Mouse (Mus musculus): ENCODE measurements around the gene Rnf220. TPM values are rescaled to one million over a fixed set of nuclear protein-coding genes. Genes with fewer than 3 reads are reported as not detected.

Gene Rnf220
- polyA plus RNA-seq, 1 experiment from 2014 or later = 41.5 TPM

- H3K9ac ChIP-seq (ENCODE audit: low read length) = no peak overlapping the region
- no peaks in the 10 kb centered on the region for H3K4me1 ChIP-seq (ENCODE audit: control insufficient read depth, insufficient read depth, low read length)
- no peak overlapping the region for H3K27ac ChIP-seq (ENCODE audit: low read length)
- H3K4me2 ChIP-seq (ENCODE audit: low read depth, low read length) = no peak overlapping the region
- ATAC-seq (replicated peaks; ENCODE audit: extremely low read depth, insufficient read depth, low FRiP score) = no peak
- peaks cover 5% of the 10 kb centered on the region; the same call in 1 of the 2 replicates for H3K27me3 ChIP-seq (ENCODE audit: control insufficient read depth, insufficient read depth, low read length)
- no peaks in the 10 kb centered on the region for H3K9me3 ChIP-seq (replicated peaks; ENCODE audit: control insufficient read depth, low read length)
- H3K36me3 ChIP-seq (ENCODE audit: control insufficient read depth, insufficient read depth) = no peaks in the 10 kb centered on the region
- 25% methylated on average over 14 of the region's 14 CpGs for WGBS
- H3K4me3 ChIP-seq (ENCODE audit: low read length) = no peak overlapping the region
Measured at GRCm38 (mm10) chr4:117436995-117437660, 59.7 kb downstream of the Rnf220 start.

GRCm38 (mm10) chr4:117434336-117434735, 62.5 kb downstream of the Rnf220 start:
- no peaks in the 10 kb centered on the region for H3K4me1 ChIP-seq (ENCODE audit: control insufficient read depth, insufficient read depth, low read length)
- WGBS = 81% methylated on average over 8 of the region's 8 CpGs
- no peaks in the 10 kb centered on the region for H3K36me3 ChIP-seq (ENCODE audit: control insufficient read depth, insufficient read depth)
- no peaks in the 10 kb centered on the region for H3K9me3 ChIP-seq (replicated peaks; ENCODE audit: control insufficient read depth, low read length)
- no peak overlapping the region for H3K9ac ChIP-seq (ENCODE audit: low read length)
- no peak overlapping the region for H3K4me3 ChIP-seq (ENCODE audit: low read length)
- H3K4me2 ChIP-seq (ENCODE audit: low read depth, low read length) = no peak overlapping the region
- no peak for ATAC-seq (replicated peaks; ENCODE audit: extremely low read depth, insufficient read depth, low FRiP score)
- H3K27ac ChIP-seq (ENCODE audit: low read length) = no peak overlapping the region
- peaks cover 5% of the 10 kb centered on the region; the same call in 1 of the 2 replicates for H3K27me3 ChIP-seq (ENCODE audit: control insufficient read depth, insufficient read depth, low read length)

- Histone ChIP-seq H3K27me3 (ENCODE audit: control insufficient read depth, insufficient read depth, low read length) (0 out of 2 replicates have a peak, but pooled peaks cover 4% of the 10 kb centered on the region), H3K36me3 (ENCODE audit: control insufficient read depth, insufficient read depth) (no peaks in the 10 kb centered on the region), H3K9me3 (replicated peaks; ENCODE audit: control insufficient read depth, low read length) (no peaks in the 10 kb centered on the region), H3K4me2 (ENCODE audit: low read depth, low read length) (no peak overlapping the region), H3K9ac (ENCODE audit: low read length) (no peak overlapping the region), H3K27ac (ENCODE audit: low read length) (no peak overlapping the region), H3K4me3 (ENCODE audit: low read length) (no peak overlapping the region), H3K4me1 (ENCODE audit: control insufficient read depth, insufficient read depth, low read length) (no peaks in the 10 kb centered on the region)
- ATAC-seq (replicated peaks; ENCODE audit: extremely low read depth, insufficient read depth, low FRiP score) = no peak
- WGBS = 49% methylated on average over 9 of the region's 9 CpGs
Measured at GRCm38 (mm10) chr4:117429604-117430003, 67.2 kb downstream of the Rnf220 start.

GRCm38 (mm10) chr4:117427540-117427939, 69.3 kb downstream of the Rnf220 start:
- H3K27me3 ChIP-seq (ENCODE audit: control insufficient read depth, insufficient read depth, low read length) = 0 out of 2 replicates have a peak, but pooled peaks cover 4% of the 10 kb centered on the region
- H3K36me3 ChIP-seq (ENCODE audit: control insufficient read depth, insufficient read depth) = no peaks in the 10 kb centered on the region
- H3K9ac ChIP-seq (ENCODE audit: low read length) = no peak overlapping the region
- no peak overlapping the region for H3K27ac ChIP-seq (ENCODE audit: low read length)
- no peak overlapping the region for H3K4me3 ChIP-seq (ENCODE audit: low read length)
- no peak for ATAC-seq (replicated peaks; ENCODE audit: extremely low read depth, insufficient read depth, low FRiP score)
- H3K4me1 ChIP-seq (ENCODE audit: control insufficient read depth, insufficient read depth, low read length) = no peaks in the 10 kb centered on the region
- H3K9me3 ChIP-seq (replicated peaks; ENCODE audit: control insufficient read depth, low read length) = no peaks in the 10 kb centered on the region
- 43% methylated on average over 12 of the region's 12 CpGs for WGBS
- no peak overlapping the region for H3K4me2 ChIP-seq (ENCODE audit: low read depth, low read length)

- no peak overlapping the region for H3K4me3 ChIP-seq (ENCODE audit: low read length)
- H3K27me3 ChIP-seq (ENCODE audit: control insufficient read depth, insufficient read depth, low read length) = no peaks in the 10 kb centered on the region
- H3K9me3 ChIP-seq (replicated peaks; ENCODE audit: control insufficient read depth, low read length) = 0 out of 2 replicates have a peak, but pooled peaks cover 2% of the 10 kb centered on the region
- H3K4me1 ChIP-seq (ENCODE audit: control insufficient read depth, insufficient read depth, low read length) = no peaks in the 10 kb centered on the region
- H3K36me3 ChIP-seq (ENCODE audit: control insufficient read depth, insufficient read depth) = no peaks in the 10 kb centered on the region
- no peak overlapping the region for H3K4me2 ChIP-seq (ENCODE audit: low read depth, low read length)
- H3K27ac ChIP-seq (ENCODE audit: low read length) = no peak overlapping the region
- 89% methylated on average over 7 of the region's 7 CpGs for WGBS
- H3K9ac ChIP-seq (ENCODE audit: low read length) = no peak overlapping the region
- ATAC-seq (replicated peaks; ENCODE audit: extremely low read depth, insufficient read depth, low FRiP score) = no peak
Measured at GRCm38 (mm10) chr4:117421077-117421476, 75.8 kb downstream of the Rnf220 start.

GRCm38 (mm10) chr4:117416827-117417226, 80.0 kb downstream of the Rnf220 start:
- Histone ChIP-seq H3K9ac (ENCODE audit: low read length) (no peak overlapping the region), H3K4me1 (ENCODE audit: control insufficient read depth, insufficient read depth, low read length) (no peaks in the 10 kb centered on the region), H3K4me2 (ENCODE audit: low read depth, low read length) (no peak overlapping the region), H3K36me3 (ENCODE audit: control insufficient read depth, insufficient read depth) (no peaks in the 10 kb centered on the region), H3K27ac (ENCODE audit: low read length) (no peak overlapping the region), H3K9me3 (replicated peaks; ENCODE audit: control insufficient read depth, low read length) (0 out of 2 replicates have a peak, but pooled peaks cover 2% of the 10 kb centered on the region), H3K4me3 (ENCODE audit: low read length) (no peak overlapping the region), H3K27me3 (ENCODE audit: control insufficient read depth, insufficient read depth, low read length) (no peaks in the 10 kb centered on the region)
- no peak for ATAC-seq (replicated peaks; ENCODE audit: extremely low read depth, insufficient read depth, low FRiP score)
- 43% methylated on average over 1 of the region's 1 CpGs for WGBS

- 43% methylated on average over 3 of the region's 3 CpGs for WGBS
- Histone ChIP-seq H3K4me1 (ENCODE audit: control insufficient read depth, insufficient read depth, low read length) (peaks cover 13% of the 10 kb centered on the region), H3K27me3 (ENCODE audit: control insufficient read depth, insufficient read depth, low read length) (0 out of 2 replicates have a peak, but pooled peaks cover 2% of the 10 kb centered on the region), H3K9ac (ENCODE audit: low read length) (no peak overlapping the region), H3K4me2 (ENCODE audit: low read depth, low read length) (no peak overlapping the region), H3K27ac (ENCODE audit: low read length) (no peak overlapping the region), H3K9me3 (replicated peaks; ENCODE audit: control insufficient read depth, low read length) (no peaks in the 10 kb centered on the region), H3K4me3 (ENCODE audit: low read length) (no peak overlapping the region), H3K36me3 (ENCODE audit: control insufficient read depth, insufficient read depth) (no peaks in the 10 kb centered on the region)
- ATAC-seq (replicated peaks; ENCODE audit: extremely low read depth, insufficient read depth, low FRiP score) = no peak
Measured at GRCm38 (mm10) chr4:117410049-117410410, 86.8 kb downstream of the Rnf220 start.

- 0 out of 2 replicates have a peak, but pooled peaks cover 2% of the 10 kb centered on the region for H3K27me3 ChIP-seq (ENCODE audit: control insufficient read depth, insufficient read depth, low read length)
- no peak overlapping the region for H3K4me3 ChIP-seq (ENCODE audit: low read length)
- H3K4me1 ChIP-seq (ENCODE audit: control insufficient read depth, insufficient read depth, low read length) = peaks cover 13% of the 10 kb centered on the region
- no peaks in the 10 kb centered on the region for H3K9me3 ChIP-seq (replicated peaks; ENCODE audit: control insufficient read depth, low read length)
- no peak for ATAC-seq (replicated peaks; ENCODE audit: extremely low read depth, insufficient read depth, low FRiP score)
- H3K36me3 ChIP-seq (ENCODE audit: control insufficient read depth, insufficient read depth) = no peaks in the 10 kb centered on the region
- WGBS = 65% methylated on average over 14 of the region's 14 CpGs
- H3K27ac ChIP-seq (ENCODE audit: low read length) = no peak overlapping the region
- no peak overlapping the region for H3K4me2 ChIP-seq (ENCODE audit: low read depth, low read length)
- H3K9ac ChIP-seq (ENCODE audit: low read length) = no peak overlapping the region
Measured at GRCm38 (mm10) chr4:117409144-117410048, 87.5 kb downstream of the Rnf220 start.

GRCm38 (mm10) chr4:117407945-117408344, 88.9 kb downstream of the Rnf220 start:
- Histone ChIP-seq H3K36me3 (ENCODE audit: control insufficient read depth, insufficient read depth) (no peaks in the 10 kb centered on the region), H3K4me1 (ENCODE audit: control insufficient read depth, insufficient read depth, low read length) (peaks cover 13% of the 10 kb centered on the region), H3K27ac (ENCODE audit: low read length) (no peak overlapping the region), H3K9me3 (replicated peaks; ENCODE audit: control insufficient read depth, low read length) (no peaks in the 10 kb centered on the region), H3K4me2 (ENCODE audit: low read depth, low read length) (no peak overlapping the region), H3K4me3 (ENCODE audit: low read length) (no peak overlapping the region), H3K9ac (ENCODE audit: low read length) (no peak overlapping the region), H3K27me3 (ENCODE audit: control insufficient read depth, insufficient read depth, low read length) (0 out of 2 replicates have a peak, but pooled peaks cover 2% of the 10 kb centered on the region)
- ATAC-seq (replicated peaks; ENCODE audit: extremely low read depth, insufficient read depth, low FRiP score) = no peak
- 86% methylated on average over 5 of the region's 5 CpGs for WGBS

All from heart, embryonic 16.5 days (tissue).